ENCODE assay signal across 32 mouse cellular contexts in genomic region chr16:31882381-31882908, GRCm38 (mm10). TPM values are rescaled to one million over a fixed set of nuclear protein-coding genes. Genes with fewer than 3 reads are reported as not detected.
DNase-seq lines count a peak whose midpoint lies in the region; ATAC-seq and TF ChIP-seq lines count a peak whose summit lies in the region.
"Had no signal": no experiment of that assay in that cellular context is flagged by ENCODE, and none has a peak within 500 bp of the region (broad histone marks: within the 10 kb centered on the region; RNA-seq: fewer than 3 reads in every experiment).

No protein-coding gene starts in this region.

- no peak overlapping the region for H3K9ac ChIP-seq in kidney, embryonic 14.5 days (ENCODE audit: low read depth, low read length)
- H3K9ac ChIP-seq in forebrain, postnatal 0 days, result no peak overlapping the region
- H3K9ac ChIP-seq: forebrain, embryonic 13.5 days; heart, embryonic 12.5 days; intestine, embryonic 15.5 days; liver, embryonic 13.5 days; midbrain, embryonic 13.5 days; neural tube, embryonic 13.5 days; stomach, embryonic 15.5 days had no signal

- no peak for ATAC-seq in kidney, embryonic 14.5 days (ENCODE audit: low FRiP score, low TSS enrichment)
- no peak for ATAC-seq in forebrain, postnatal 0 days
- no peak for ATAC-seq in frontal cortex, adult (ENCODE audit: low TSS enrichment)
- ATAC-seq: forebrain, embryonic 13.5 days; hindbrain, embryonic 16.5 days; intestine, embryonic 15.5 days; midbrain, embryonic 13.5 days had no signal

- peaks cover 47% of the 10 kb centered on the region for H3K4me1 ChIP-seq in heart, embryonic 10.5 days
- H3K4me1 ChIP-seq in kidney, embryonic 14.5 days (ENCODE audit: control insufficient read depth, insufficient read depth, low read length), result peaks cover 20% of the 10 kb centered on the region; the same call in 1 of the 2 replicates
- H3K4me1 ChIP-seq in cortical plate, adult 2 months (ENCODE audit: control insufficient read depth, insufficient read depth, low read length), result peaks cover 4% of the 10 kb centered on the region
- H3K4me1 ChIP-seq in forebrain, postnatal 0 days (ENCODE audit: insufficient read depth), result no peaks in the 10 kb centered on the region

- no peak for DNase-seq in heart, embryonic 10.5 days (ENCODE audit: low spot score)
- DNase-seq in heart, postnatal 36 days, result no peak
- DNase-seq in kidney, postnatal 36 days, result peak; percentile 6 to 19
- DNase-seq in forebrain, postnatal 0 days, result no peak
- DNase-seq: adrenal gland, postnatal 25 days; cerebellum, adult 18-20 months; gastrocnemius, adult 2 months; gastrocnemius, postnatal 36 days; heart, adult 18-20 months; heart, postnatal 10 days; liver, embryonic 13.5 days; lung, adult 2 months; lung, postnatal 10 days; right cerebral cortex, postnatal 14 days had no signal

- intact Hi-C loops in heart, postnatal 36 days (cut with DNase I), result no loop called here

- H3K9me3 ChIP-seq in heart, embryonic 10.5 days, result no peaks in the 10 kb centered on the region
- no peaks in the 10 kb centered on the region for H3K9me3 ChIP-seq in kidney, embryonic 14.5 days (ENCODE audit: control insufficient read depth, low read length)
- H3K9me3 ChIP-seq in forebrain, postnatal 0 days (ENCODE audit: low read length), result no peaks in the 10 kb centered on the region
- H3K9me3 ChIP-seq: forebrain, embryonic 13.5 days; heart, embryonic 12.5 days; intestine, embryonic 15.5 days; liver, embryonic 13.5 days; midbrain, embryonic 13.5 days; neural tube, embryonic 13.5 days; stomach, embryonic 15.5 days had no signal

- no peak for TF ChIP-seq CTCF in cortical plate, adult 2 months (IDR thresholded peaks at IDR 0.05; ENCODE audit: extremely low read depth, insufficient read depth, low read length)
- TF ChIP-seq CTCF in forebrain, postnatal 0 days (IDR thresholded peaks at IDR 0.05; ENCODE audit: low read depth), result no peak

- no peak overlapping the region for H3K4me2 ChIP-seq in kidney, embryonic 14.5 days (replicated peaks; ENCODE audit: low read depth, low read length)
- H3K4me2 ChIP-seq in forebrain, postnatal 0 days (ENCODE audit: low read depth), result no peak overlapping the region
- H3K4me2 ChIP-seq: forebrain, embryonic 13.5 days; heart, embryonic 12.5 days; intestine, embryonic 15.5 days; liver, embryonic 13.5 days; midbrain, embryonic 13.5 days; neural tube, embryonic 13.5 days had no signal

- TF ChIP-seq POLR2A in cortical plate, adult 2 months (IDR thresholded peaks at IDR 0.05; ENCODE audit: extremely low read depth, insufficient read depth, low read length), result no peak

- WGBS in heart, embryonic 10.5 days, result 46% methylated on average over 9 of the region's 9 CpGs
- WGBS in kidney, embryonic 14.5 days, result 90% methylated on average over 9 of the region's 9 CpGs
- WGBS in forebrain, postnatal 0 days, result 56% methylated on average over 9 of the region's 9 CpGs

- no peaks in the 10 kb centered on the region for H3K36me3 ChIP-seq in heart, embryonic 10.5 days
- H3K36me3 ChIP-seq in kidney, embryonic 14.5 days (ENCODE audit: control insufficient read depth, insufficient read depth, low read length), result no peaks in the 10 kb centered on the region
- no peaks in the 10 kb centered on the region for H3K36me3 ChIP-seq in forebrain, postnatal 0 days (ENCODE audit: insufficient read depth)
- H3K36me3 ChIP-seq: heart, embryonic 12.5 days; intestine, embryonic 15.5 days; liver, embryonic 13.5 days; midbrain, embryonic 13.5 days; neural tube, embryonic 13.5 days; stomach, embryonic 15.5 days had no signal

- peaks cover 31% of the 10 kb centered on the region for H3K27me3 ChIP-seq in heart, embryonic 10.5 days (ENCODE audit: insufficient read depth, poor library complexity, severe bottlenecking)
- H3K27me3 ChIP-seq in kidney, embryonic 14.5 days (ENCODE audit: control insufficient read depth, insufficient read depth, low read length), result no peaks in the 10 kb centered on the region
- H3K27me3 ChIP-seq in forebrain, postnatal 0 days (ENCODE audit: insufficient read depth, low read length), result no peaks in the 10 kb centered on the region
- H3K27me3 ChIP-seq: intestine, embryonic 15.5 days; neural tube, embryonic 13.5 days; stomach, embryonic 15.5 days had no signal

- H3K27ac ChIP-seq in heart, embryonic 10.5 days, result peak overlapping the region; percentile 26; the same call in 1 of the 2 replicates
- H3K27ac ChIP-seq in kidney, embryonic 14.5 days (ENCODE audit: low read depth, low read length), result no peak overlapping the region
- peak overlapping the region; percentile 52 for H3K27ac ChIP-seq in cortical plate, adult 2 months (ENCODE audit: insufficient read depth, low read length)
- H3K27ac ChIP-seq in forebrain, postnatal 0 days (ENCODE audit: low read depth, low read length), result no peak overlapping the region
- H3K27ac ChIP-seq: forebrain, embryonic 13.5 days; gastrocnemius, adult 2 months; intestine, embryonic 15.5 days; kidney, postnatal 0 days; liver, embryonic 13.5 days; macrophage; midbrain, embryonic 13.5 days; neural tube, embryonic 13.5 days; stomach, embryonic 15.5 days had no signal

- no peak overlapping the region for H3K4me3 ChIP-seq in heart, embryonic 10.5 days
- H3K4me3 ChIP-seq in kidney, embryonic 14.5 days (ENCODE audit: low read length), result no peak overlapping the region
- H3K4me3 ChIP-seq in cortical plate, adult 2 months (ENCODE audit: insufficient read depth, low read length), result no peak overlapping the region
- no peak overlapping the region for H3K4me3 ChIP-seq in forebrain, postnatal 0 days (ENCODE audit: low read depth, low read length)
- H3K4me3 ChIP-seq: erythroblast, embryonic 14.5 days; forebrain, embryonic 13.5 days; gastrocnemius, adult 2 months; heart, embryonic 12.5 days; intestine, embryonic 15.5 days; liver, embryonic 13.5 days; midbrain, embryonic 13.5 days; neural tube, embryonic 13.5 days; stomach, embryonic 15.5 days had no signal

RNA-seq across cellular contexts. Expression of gene Meltf, which starts 3.8 kb away (rescaled TPM):
- polyA plus RNA-seq in heart, embryonic 10.5 days (2016; fragmentation: Nextera tagmentation; extraction: Ambion mirVana), result 0.09 and 0.34 TPM in 2 replicates
- not detected for total RNA-seq in heart, postnatal 36 days (2021)
- 0.10 TPM in 1 of 2 replicates, not detected in the other for polyA plus RNA-seq in kidney, embryonic 14.5 days (2014; fragmentation: Nextera tagmentation; extraction: Ambion mirVana)
- polyA plus RNA-seq in cortical plate, adult 2 months (2012; rRNA removed), result 0.46 and 0.79 TPM in 2 replicates
- total RNA-seq in forebrain, postnatal 0 days (2014; rRNA removed), result 0.54 and 0.67 TPM in 2 replicates
- 0.23 and 0.36 TPM in 2 replicates for polyA plus RNA-seq in forebrain, postnatal 0 days (2015; fragmentation: Nextera tagmentation; extraction: Ambion mirVana)
- total RNA-seq: adrenal gland, adult 18-20 months; adrenal gland, postnatal 25 days; common myeloid progenitor, adult 5-6 weeks; gastrocnemius, adult 2 months; gastrocnemius, postnatal 36 days; megakaryocyte-erythroid progenitor cell, adult 5-6 weeks; MEL had no signal
- polyA plus RNA-seq: erythroblast, embryonic 14.5 days; hindbrain, embryonic 11.5 days; macrophage had no signal

RNA-seq across cellular contexts. Expression of gene Pigz, which starts 51.2 kb away (rescaled TPM):
- 0.27 and 0.79 TPM in 2 replicates for polyA plus RNA-seq in heart, embryonic 10.5 days (2016; fragmentation: Nextera tagmentation; extraction: Ambion mirVana)
- total RNA-seq in heart, postnatal 36 days (2021), result 1 to 10 TPM in 1 of 2 experiments, under 1 TPM in 1; 0.81 to 2.0 TPM
- polyA plus RNA-seq in kidney, embryonic 14.5 days (2014; fragmentation: Nextera tagmentation; extraction: Ambion mirVana), result 0.27 and 0.97 TPM in 2 replicates
- 24.6 and 25.4 TPM in 2 replicates for polyA plus RNA-seq in cortical plate, adult 2 months (2012; rRNA removed)
- total RNA-seq in forebrain, postnatal 0 days (2014; rRNA removed), result 1.4 and 4.1 TPM in 2 replicates
- polyA plus RNA-seq in forebrain, postnatal 0 days (2015; fragmentation: Nextera tagmentation; extraction: Ambion mirVana), result 2.9 TPM in 2 replicates
- total RNA-seq: adrenal gland, postnatal 25 days; common myeloid progenitor, adult 5-6 weeks; megakaryocyte-erythroid progenitor cell, adult 5-6 weeks had no signal

Comparison
In these comparisons a context has a peak if more than half of its experiments do, and no peak if none do; other contexts are left out.
1. DNase-seq: peak in kidney, postnatal 36 days (2 of 2); none in heart, embryonic 10.5 days (single experiment), heart, postnatal 36 days (0 of 2) and forebrain, postnatal 0 days (single experiment).
2. H3K27ac ChIP-seq: peak in heart, embryonic 10.5 days (single experiment) and cortical plate, adult 2 months (single experiment); none in kidney, embryonic 14.5 days (single experiment) and forebrain, postnatal 0 days (single experiment).